Mouse (Mus musculus): ENCODE results near the gene Olfr789. TPM values are rescaled to one million over a fixed set of nuclear protein-coding genes. Genes with fewer than 3 reads are reported as not detected.

Olfr789 gene
- polyA plus RNA-seq (2012; rRNA removed), result not detected in 2 replicates
- polyA plus RNA-seq (2014; fragmentation: Nextera tagmentation; extraction: Ambion mirVana), result not detected in 2 replicates

DNA sequence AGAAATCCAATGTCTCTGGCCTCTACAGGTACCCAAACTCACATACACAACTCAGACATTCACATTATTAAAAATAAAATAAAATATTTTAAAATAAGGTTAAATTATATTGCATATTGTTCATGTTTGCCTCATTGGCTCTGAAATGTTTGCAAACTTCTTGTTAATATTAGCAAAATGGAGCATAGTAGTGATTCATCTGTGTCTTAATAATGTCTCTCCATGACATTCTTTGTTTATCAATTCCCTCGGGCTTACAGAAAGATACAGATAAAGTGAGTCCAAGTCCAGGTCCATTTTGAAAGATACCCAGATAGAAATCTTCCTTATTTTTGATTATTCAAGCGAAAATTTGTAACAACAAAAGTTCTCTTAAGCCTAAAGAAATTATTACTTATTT lies at the start of gene Olfr789:
Gene Olfr789 (plus strand): TSS at position 301 of the 400 bp plus-strand sequence.
- H3K27me3 ChIP-seq (ENCODE audit: control insufficient read depth, insufficient read depth, low read length), result no peaks in the 10 kb centered on the region
- no peak for ATAC-seq (ENCODE audit: insufficient read depth)

DNA sequence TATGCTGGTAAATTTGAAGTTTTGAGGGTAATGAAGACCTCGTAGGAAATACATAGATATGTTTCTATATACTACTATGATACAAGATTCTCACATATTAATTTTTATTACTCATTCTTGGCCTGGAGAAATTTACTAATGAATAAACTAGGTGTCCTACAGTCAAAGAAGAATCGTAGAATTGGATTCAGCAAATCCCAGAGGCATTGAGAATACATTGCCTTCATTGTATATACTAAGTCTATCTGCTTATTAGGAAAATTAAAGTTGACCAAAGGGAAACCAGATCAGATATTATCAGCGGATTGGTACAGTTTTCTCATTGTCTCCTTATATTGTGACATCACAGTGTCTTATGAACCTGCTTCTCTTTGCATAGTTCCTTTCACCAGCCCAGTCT lies 23.0 kb upstream of the Olfr789 start, which contains the start of gene Olfr787:
Gene Olfr787 (plus strand): TSS at position 301 of the 400 bp plus-strand sequence.
- H3K9ac ChIP-seq (replicated peaks), result no peak within 1 kb of the TSS
- no peak for DNase-seq (ENCODE audit: low read depth in 3 of 3, low spot score in 3 of 3)
- TF ChIP-seq CTCF (IDR thresholded peaks at IDR 0.05; ENCODE audit: low read depth) (no peak), EP300 (IDR thresholded peaks at IDR 0.05; ENCODE audit: low read depth) (no peak)
- 52% methylated on average over 3 of the region's 3 CpGs for WGBS (ENCODE audit: insufficient replicate concordance)
- no peaks in the 10 kb centered on the region for H3K4me1 ChIP-seq (replicated peaks; ENCODE audit: control insufficient read depth in 2 of 2, insufficient read depth in 2 of 2, low read length in 1 of 2)
- ATAC-seq (ENCODE audit: insufficient read depth), result no peak
- H3K27ac ChIP-seq, result no peak within 1 kb of the TSS
- no peak within 1 kb of the TSS for H3K4me2 ChIP-seq (ENCODE audit: low read depth)
- no peaks in the 10 kb centered on the region for H3K9me3 ChIP-seq (ENCODE audit: control insufficient read depth, low read length)
- H3K4me3 ChIP-seq (ENCODE audit: insufficient read depth in 1 of 2, low read depth in 2 of 2, low read length in 2 of 2), result no peak within 1 kb of the TSS
- H3K36me3 ChIP-seq (replicated peaks; ENCODE audit: control insufficient read depth, insufficient read depth, low read depth), result no peaks in the 10 kb centered on the region
- no peaks in the 10 kb centered on the region for H3K27me3 ChIP-seq (ENCODE audit: control insufficient read depth, insufficient read depth, low read length)

More for the DNA sequence above, at the start of gene Olfr789:
- Histone ChIP-seq H3K27ac (no peak within 1 kb of the TSS), H3K9me3 (ENCODE audit: control insufficient read depth, low read length) (no peaks in the 10 kb centered on the region), H3K4me1 (replicated peaks; ENCODE audit: control insufficient read depth in 2 of 2, insufficient read depth in 2 of 2, low read length in 1 of 2) (no peaks in the 10 kb centered on the region), H3K4me3 (ENCODE audit: insufficient read depth in 1 of 2, low read depth in 2 of 2, low read length in 2 of 2) (no peak within 1 kb of the TSS), H3K36me3 (replicated peaks; ENCODE audit: control insufficient read depth, insufficient read depth, low read depth) (no peaks in the 10 kb centered on the region), H3K4me2 (ENCODE audit: low read depth) (no peak within 1 kb of the TSS), H3K9ac (replicated peaks) (no peak within 1 kb of the TSS)
- no peak for DNase-seq (ENCODE audit: low read depth in 3 of 3, low spot score in 3 of 3)
- TF ChIP-seq CTCF (IDR thresholded peaks at IDR 0.05; ENCODE audit: low read depth), result no peak
- no peak for TF ChIP-seq EP300 (IDR thresholded peaks at IDR 0.05; ENCODE audit: low read depth)
- WGBS (ENCODE audit: insufficient replicate concordance), result 30% methylated on average over 2 of the region's 2 CpGs

DNA sequence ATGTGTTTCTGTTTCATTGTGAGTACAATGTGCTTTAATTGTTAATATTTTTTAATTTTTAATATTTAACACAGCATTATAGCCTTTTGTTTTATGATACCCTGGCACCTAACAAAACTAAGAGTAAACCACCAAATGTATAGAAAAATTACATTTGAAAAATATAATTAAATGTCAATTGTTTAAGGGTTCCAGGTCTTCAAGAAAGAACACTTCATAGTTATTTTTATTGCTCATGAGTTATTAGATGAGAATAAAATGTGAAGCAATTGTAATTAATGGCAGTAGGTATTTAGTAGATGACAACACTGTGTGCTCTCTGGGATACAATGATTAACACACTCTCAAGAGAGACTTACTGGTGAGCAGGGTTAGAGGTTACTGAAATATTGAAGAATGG lies 13.9 kb upstream of the Olfr789 start, which contains the start of gene Olfr788:
Gene Olfr788 (plus strand): TSS at position 301 of the 400 bp plus-strand sequence.
- H3K4me1 ChIP-seq (replicated peaks; ENCODE audit: control insufficient read depth in 2 of 2, insufficient read depth in 2 of 2, low read length in 1 of 2), result no peaks in the 10 kb centered on the region
- no peak within 1 kb of the TSS for H3K4me3 ChIP-seq (ENCODE audit: insufficient read depth in 1 of 2, low read depth in 2 of 2, low read length in 2 of 2)
- ATAC-seq (ENCODE audit: insufficient read depth) (no peak), DNase-seq (ENCODE audit: low read depth in 3 of 3, low spot score in 3 of 3) (no peak)
- TF ChIP-seq CTCF (IDR thresholded peaks at IDR 0.05; ENCODE audit: low read depth) (no peak), EP300 (IDR thresholded peaks at IDR 0.05; ENCODE audit: low read depth) (no peak)
- no peaks in the 10 kb centered on the region for H3K27me3 ChIP-seq (ENCODE audit: control insufficient read depth, insufficient read depth, low read length)
- no peaks in the 10 kb centered on the region for H3K36me3 ChIP-seq (replicated peaks; ENCODE audit: control insufficient read depth, insufficient read depth, low read depth)
- no peak within 1 kb of the TSS for H3K27ac ChIP-seq
- no peaks in the 10 kb centered on the region for H3K9me3 ChIP-seq (ENCODE audit: control insufficient read depth, low read length)
- H3K4me2 ChIP-seq (ENCODE audit: low read depth), result no peak within 1 kb of the TSS
- no peak within 1 kb of the TSS for H3K9ac ChIP-seq (replicated peaks)

DNA sequence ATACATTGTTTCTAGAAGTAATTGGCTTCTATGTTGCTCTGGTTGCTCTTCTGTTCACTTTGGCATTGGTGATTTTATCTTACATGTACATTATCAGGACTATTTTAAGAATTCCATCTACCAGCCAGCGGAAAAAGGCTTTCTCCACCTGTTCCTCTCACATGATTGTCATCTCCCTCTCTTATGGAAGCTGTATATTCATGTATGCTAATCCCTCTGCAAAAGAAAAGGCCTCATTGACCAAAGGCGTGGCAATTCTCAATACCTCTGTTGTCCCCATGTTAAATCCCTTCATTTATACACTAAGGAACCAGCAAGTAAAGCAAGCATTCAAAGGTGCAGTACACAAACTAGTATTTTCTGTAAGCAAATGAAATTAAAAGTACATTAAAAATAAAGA lies 11.3 kb upstream of the Olfr789 start:
- DNase-seq (ENCODE audit: low read depth in 3 of 3, low spot score in 3 of 3), result no peak
- Histone ChIP-seq H3K27ac (no peak overlapping the region), H3K4me1 (replicated peaks; ENCODE audit: control insufficient read depth in 2 of 2, insufficient read depth in 2 of 2, low read length in 1 of 2) (no peaks in the 10 kb centered on the region), H3K4me3 (ENCODE audit: insufficient read depth in 1 of 2, low read depth in 2 of 2, low read length in 2 of 2) (no peak overlapping the region), H3K36me3 (replicated peaks; ENCODE audit: control insufficient read depth, insufficient read depth, low read depth) (no peaks in the 10 kb centered on the region), H3K4me2 (ENCODE audit: low read depth) (no peak overlapping the region), H3K9ac (replicated peaks) (no peak overlapping the region), H3K27me3 (ENCODE audit: control insufficient read depth, insufficient read depth, low read length) (no peaks in the 10 kb centered on the region), H3K9me3 (ENCODE audit: control insufficient read depth, low read length) (no peaks in the 10 kb centered on the region)
- TF ChIP-seq CTCF (IDR thresholded peaks at IDR 0.05; ENCODE audit: low read depth) (no peak), EP300 (IDR thresholded peaks at IDR 0.05; ENCODE audit: low read depth) (no peak)
- ATAC-seq (ENCODE audit: insufficient read depth), result no peak
- 33% methylated on average over 2 of the region's 2 CpGs for WGBS (ENCODE audit: insufficient replicate concordance)

DNA sequence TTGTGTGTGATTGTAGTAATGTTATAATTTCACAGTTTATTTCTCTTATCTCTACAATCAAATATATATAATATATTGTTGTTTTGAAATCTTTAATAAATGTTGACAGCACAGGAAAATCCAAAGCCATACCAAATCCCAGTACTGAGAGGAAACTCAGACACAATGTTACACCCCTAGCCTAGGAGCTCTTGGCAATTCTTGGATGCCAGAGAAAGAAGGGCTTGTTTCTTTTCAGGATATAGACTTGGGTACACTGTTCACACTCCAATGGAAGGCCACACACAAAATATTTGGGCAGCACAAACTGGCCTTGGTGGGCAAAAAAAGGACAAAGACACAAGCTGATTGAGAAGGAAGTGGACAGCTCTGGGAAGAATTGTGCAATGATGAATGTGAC lies 10.8 kb upstream of the Olfr789 start:
- Histone ChIP-seq H3K36me3 (replicated peaks; ENCODE audit: control insufficient read depth, insufficient read depth, low read depth) (no peaks in the 10 kb centered on the region), H3K9ac (replicated peaks) (no peak overlapping the region), H3K4me2 (ENCODE audit: low read depth) (no peak overlapping the region), H3K9me3 (ENCODE audit: control insufficient read depth, low read length) (no peaks in the 10 kb centered on the region), H3K27ac (no peak overlapping the region), H3K27me3 (ENCODE audit: control insufficient read depth, insufficient read depth, low read length) (no peaks in the 10 kb centered on the region), H3K4me1 (replicated peaks; ENCODE audit: control insufficient read depth in 2 of 2, insufficient read depth in 2 of 2, low read length in 1 of 2) (no peaks in the 10 kb centered on the region), H3K4me3 (ENCODE audit: insufficient read depth in 1 of 2, low read depth in 2 of 2, low read length in 2 of 2) (no peak overlapping the region)
- TF ChIP-seq CTCF (IDR thresholded peaks at IDR 0.05; ENCODE audit: low read depth) (no peak), EP300 (IDR thresholded peaks at IDR 0.05; ENCODE audit: low read depth) (no peak)
- ATAC-seq (ENCODE audit: insufficient read depth) (no peak), DNase-seq (ENCODE audit: low read depth in 3 of 3, low spot score in 3 of 3) (no peak)
